Mouse (Mus musculus) cerebellum, postnatal 10 days (tissue): ENCODE measurements around the gene Cpm.
"Not testable (repeated sequence)": the region's sequence is repeated elsewhere in the genome, so short reads cannot be mapped to it uniquely, and the experiment has no call there.

Experiments used
- DNase-seq, 2 experiments: peaks; one replicate each; pipeline ENCODE4 v3.0.0; 2021; ENCODE audit warnings: mixed read lengths in 2 of 2

The Cpm gene

GRCm38 (mm10) chr10:117607051-117607803, 22.1 kb upstream of the Cpm start:
- no peak for DNase-seq

GRCm38 (mm10) chr10:117607804-117608279, 21.5 kb upstream of the Cpm start:
- DNase-seq = no peak

DNA sequence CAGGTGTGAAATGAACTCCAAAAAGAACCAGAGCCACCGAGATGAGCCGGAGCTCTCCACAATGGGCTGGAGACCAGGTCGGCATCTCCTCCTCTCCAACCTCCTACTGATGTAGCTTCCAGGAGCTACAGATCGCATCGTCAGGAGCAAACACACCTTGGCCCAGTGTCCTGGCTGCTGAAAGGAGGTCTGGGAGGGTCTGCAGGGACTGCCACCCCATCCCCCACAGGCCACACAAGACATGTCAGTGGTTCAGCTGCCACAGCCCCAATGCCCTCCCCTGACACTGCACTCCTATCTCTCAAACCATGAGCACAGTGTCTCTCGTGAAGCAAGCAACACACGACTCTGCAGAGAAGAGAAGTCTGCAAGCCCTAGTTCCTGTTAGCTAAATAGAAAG, 20.8 kb upstream of the Cpm start:
- DNase-seq = no peak

DNA sequence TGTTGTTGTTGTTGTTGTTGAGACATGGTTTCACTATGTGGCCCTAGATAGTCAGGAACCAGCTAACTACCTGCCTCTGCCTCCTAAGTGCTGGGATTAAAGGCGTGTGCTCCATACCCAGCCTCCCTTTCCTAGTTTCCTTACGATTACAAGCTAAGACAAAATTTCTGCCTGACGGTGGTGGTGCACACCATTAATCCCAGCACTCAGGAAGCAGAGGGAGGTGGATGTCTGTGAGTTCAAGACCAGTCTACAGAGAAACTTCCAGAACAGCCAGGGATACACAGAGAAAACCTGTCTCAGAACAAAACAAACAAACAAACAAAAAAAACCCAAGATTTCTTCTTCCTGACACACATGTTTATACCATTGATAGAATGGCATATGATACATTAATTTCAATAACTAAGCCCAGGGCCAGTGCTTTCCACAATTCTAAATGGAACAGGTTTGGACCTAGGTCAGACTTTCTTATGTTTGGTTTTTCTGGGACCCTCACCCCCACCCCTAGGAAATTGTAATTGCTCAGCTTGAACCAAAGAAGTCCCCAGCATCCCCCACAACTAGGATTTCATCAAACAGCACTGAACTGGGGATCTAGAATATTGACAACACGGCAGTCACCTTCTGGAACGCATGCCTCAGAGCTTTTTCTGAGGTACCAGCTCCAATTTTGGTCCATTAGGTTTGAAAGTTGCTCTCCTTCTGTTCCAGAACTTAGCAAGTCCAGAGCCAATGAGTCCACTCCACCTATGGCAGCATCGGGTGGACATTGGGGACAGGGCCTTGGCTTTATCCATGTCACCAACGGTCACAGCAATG, 20.1 kb upstream of the Cpm start:
- DNase-seq = no peak

- no peak for DNase-seq
Measured at GRCm38 (mm10) chr10:117609810-117610090, 19.6 kb upstream of the Cpm start.

DNA sequence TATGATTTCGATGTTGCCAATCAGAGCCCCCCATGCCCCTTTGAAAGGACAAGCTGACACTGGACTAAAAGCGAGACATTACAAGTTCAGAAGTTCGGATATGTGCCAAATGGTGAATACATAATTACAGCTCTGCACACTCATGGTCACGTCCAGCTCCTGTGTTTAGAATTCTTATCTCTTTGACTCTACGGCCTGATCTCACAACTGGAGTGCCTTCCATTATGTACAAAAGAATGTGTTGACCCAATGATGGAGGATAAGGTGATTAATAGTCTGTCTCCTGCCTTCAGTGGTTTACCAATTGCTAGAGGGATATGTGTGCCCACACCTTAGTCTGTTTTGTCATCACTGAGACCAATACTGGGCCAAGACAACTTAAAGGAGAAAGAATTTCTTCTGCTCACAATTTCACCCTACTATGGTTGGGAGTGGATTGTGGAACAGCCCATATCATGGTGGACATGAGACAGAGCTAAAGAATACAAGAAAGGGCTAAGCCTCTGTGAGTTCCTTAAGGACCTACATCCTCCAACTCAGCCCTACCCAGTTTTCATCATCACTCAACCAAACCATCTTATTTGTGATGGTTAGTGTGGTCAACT, 19.0 kb upstream of the Cpm start:
- DNase-seq = no peak

GRCm38 (mm10) chr10:117610794-117611384, 18.4 kb upstream of the Cpm start:
- no peak for DNase-seq

- no peak for DNase-seq
Measured at GRCm38 (mm10) chr10:117611503-117611902, 17.8 kb upstream of the Cpm start.

GRCm38 (mm10) chr10:117611976-117612375, 17.3 kb upstream of the Cpm start:
- DNase-seq = no peak

DNA sequence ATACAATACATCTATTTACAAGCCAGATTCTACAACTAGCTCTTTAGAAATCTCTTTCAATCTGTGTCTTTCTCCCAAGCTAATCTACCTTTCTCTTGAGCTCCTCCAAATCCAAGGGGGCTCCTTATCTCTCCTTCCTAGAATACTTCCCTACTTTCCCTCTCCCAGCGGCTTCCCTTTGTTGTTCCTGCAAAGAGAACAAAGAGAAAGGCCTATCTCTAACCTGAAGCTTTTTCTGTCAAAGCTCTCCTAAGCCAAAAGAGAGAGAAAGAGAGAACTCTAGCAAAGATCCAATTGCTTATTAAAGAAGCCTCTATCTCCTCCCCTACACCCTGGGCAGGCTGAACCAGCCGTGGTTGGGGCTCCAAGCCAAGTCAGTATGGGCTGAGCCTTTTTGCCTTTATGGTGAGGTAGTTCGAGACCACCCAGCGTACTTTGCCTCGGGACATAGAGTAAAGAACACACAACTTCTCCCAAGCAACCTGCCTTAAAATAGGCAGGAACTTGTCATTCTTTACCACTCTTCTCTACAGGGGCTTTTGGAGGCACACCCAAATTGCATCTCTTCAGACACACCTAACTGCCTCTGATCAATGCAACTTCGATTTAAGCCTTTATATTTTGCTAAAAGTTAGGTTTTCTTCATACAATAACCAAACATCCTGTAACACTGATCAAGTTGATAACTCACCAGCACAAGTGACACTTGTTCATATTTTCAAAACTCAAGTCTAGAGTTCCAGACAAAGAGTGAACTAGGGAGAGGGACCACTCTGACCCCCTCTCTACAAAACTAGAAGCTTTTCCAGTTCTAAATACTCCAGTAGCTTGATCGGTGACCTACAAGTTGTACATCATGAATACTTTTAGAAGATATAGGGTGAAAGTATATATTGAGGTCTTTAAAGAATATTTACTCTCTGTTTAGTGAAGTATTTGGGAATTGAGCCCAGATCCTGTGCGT, 16.4 kb upstream of the Cpm start:
- DNase-seq = no peak

DNA sequence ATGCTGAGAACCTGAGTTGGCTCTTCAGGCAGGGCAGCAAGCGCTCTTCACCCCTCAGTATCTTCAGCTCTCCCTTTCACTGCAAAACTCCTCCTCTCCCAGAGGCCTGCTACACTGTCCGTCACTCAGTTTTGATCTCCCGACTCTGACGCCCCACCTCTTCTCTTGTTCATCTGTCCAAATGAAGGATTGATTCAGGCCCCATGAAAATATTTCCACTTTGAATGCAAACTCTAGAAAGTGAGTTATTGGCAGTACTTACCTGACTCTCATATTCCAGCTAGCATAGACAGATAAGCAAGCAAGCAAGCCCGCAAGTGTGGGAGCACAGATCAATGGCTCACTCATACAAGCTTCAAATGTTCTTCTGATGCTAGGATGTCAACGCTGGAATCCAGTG, 15.3 kb upstream of the Cpm start:
- DNase-seq = no peak

- DNase-seq = no peak
Measured at GRCm38 (mm10) chr10:117614387-117614786, 14.9 kb upstream of the Cpm start.

DNA sequence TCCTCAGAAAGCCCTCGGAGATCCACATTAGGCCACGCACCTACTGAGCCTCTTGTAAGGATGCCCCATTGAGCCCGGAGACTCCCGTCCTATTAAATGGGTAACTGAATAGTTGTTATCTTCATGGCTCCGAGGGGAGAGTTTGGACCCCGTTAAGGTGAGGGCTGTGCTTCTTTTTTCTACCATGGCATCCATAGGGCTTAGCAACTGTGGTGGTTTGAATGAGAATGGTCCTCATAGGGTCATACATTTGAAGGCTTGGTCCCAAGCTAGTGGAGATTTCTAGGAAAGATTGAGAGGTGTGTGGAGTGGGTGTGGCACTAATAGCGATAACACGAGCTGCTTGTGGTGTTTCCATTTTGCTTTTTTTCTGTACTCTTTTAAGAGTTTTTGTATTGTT, 14.1 kb upstream of the Cpm start:
- DNase-seq = no peak

DNA sequence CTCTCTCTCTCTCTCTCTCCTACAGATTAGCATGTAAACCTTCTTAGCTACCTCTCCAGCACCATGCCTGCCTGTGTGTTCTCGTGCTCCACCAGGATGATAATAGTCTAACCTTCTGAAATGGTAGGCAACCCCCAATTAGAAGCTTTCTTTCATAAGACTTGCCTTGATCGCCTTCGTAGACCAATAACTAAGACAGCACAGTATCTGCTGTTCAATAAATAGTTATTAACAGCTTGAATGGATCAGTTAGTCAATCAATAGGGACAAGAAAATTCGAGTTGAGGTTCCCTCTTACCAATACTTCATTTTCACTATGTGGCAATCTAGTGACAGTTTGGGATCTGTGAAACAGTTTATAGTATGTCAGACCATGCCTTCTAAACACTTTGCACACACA, 13.6 kb upstream of the Cpm start:
- DNase-seq = no peak

GRCm38 (mm10) chr10:117616191-117616680, 13.1 kb upstream of the Cpm start:
- DNase-seq = no peak

GRCm38 (mm10) chr10:117616765-117617164, 12.5 kb upstream of the Cpm start:
- not testable (repeated sequence) for DNase-seq

GRCm38 (mm10) chr10:117617568-117618345, 11.5 kb upstream of the Cpm start:
- no peak for DNase-seq

DNA sequence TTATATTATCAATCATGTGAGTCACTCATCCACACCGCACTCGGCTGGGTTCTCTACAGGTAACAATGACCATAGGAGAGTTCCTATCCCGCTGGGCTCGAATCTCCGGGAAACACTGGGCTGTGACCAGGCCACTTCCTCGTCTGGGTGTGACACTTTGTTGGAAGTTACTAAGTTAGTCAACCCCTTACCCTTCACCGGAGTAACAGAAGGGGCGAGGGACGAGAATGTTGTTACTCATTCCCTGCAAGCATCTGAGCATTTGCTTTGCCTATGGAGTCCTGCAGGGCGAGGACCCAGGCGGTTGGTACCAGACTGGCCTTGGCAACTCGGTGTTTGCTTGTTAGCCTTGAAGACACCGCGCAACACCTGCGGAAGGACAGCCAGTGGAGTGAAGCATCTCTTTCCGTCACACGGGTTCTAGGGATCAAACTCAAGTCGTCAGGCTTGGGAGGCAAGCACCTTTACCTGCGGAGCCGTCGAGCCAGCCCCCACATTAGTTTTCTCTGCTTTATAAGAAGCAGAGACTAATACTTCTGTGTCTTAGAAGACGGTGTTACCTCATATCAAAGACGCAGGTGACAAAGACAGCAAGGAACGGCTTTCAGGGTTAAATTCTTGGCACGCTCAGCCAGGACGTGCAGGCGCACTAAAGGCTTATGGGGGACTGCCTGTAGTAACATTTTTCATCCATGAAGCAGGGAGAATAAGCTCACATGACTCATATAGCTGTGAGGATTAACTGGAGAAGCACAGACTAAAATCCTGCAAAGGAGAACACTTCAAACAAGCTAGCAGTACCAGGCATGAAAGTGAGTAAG, 10.0 kb upstream of the Cpm start:
- DNase-seq = no peak

GRCm38 (mm10) chr10:117619862-117620179, 9.5 kb upstream of the Cpm start:
- DNase-seq = no peak

DNA sequence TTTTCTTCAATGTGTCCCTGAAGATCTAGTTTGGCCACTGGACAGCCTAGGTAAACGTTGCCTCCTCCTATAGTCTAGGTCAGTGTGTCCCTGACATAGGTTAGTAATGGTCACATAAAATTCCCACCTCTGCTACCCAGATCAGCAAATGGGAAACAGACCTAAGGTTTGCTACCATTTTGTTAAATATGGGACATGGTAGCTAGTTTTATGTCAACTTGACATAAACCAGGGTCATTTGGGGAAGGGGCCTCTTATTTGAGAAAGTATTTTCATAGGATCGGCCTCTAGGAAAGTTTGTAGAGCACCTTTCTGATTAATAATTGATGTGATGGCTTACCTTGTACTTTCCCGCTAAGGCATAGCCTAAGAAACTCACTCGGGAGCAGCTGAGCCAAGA, 8.8 kb upstream of the Cpm start:
- DNase-seq = no peak
